Mouse (Mus musculus) fat pad, adult 2 months (tissue): Measurements from ENCODE around the gene Mid1.
"Not testable (repeated sequence)": the region's sequence is repeated elsewhere in the genome, so short reads cannot be mapped to it uniquely, and the experiment has no call there.

Experiments used
- DNase-seq: peaks from one replicate; pipeline ENCODE4 v3.0.0-alpha.2; 2011; ENCODE audit warnings: low read depth, low spot score; ENCODE audit errors: extremely low read depth

The Mid1 gene

GRCm38 (mm10) chrX:170009801-170010221, 324.8 kb downstream of the Mid1 start:
- peak; percentile 99 for DNase-seq

GRCm38 (mm10) chrX:170010581-170011528, 325.9 kb downstream of the Mid1 start:
- not testable (repeated sequence) for DNase-seq

GRCm38 (mm10) chrX:170011529-170011879, 326.5 kb downstream of the Mid1 start:
- not testable (repeated sequence) for DNase-seq

- DNase-seq: not testable (repeated sequence)
These were observed 328.4 kb downstream of the Mid1 start for GRCm38 (mm10) chrX:170013421-170013820.

DNA sequence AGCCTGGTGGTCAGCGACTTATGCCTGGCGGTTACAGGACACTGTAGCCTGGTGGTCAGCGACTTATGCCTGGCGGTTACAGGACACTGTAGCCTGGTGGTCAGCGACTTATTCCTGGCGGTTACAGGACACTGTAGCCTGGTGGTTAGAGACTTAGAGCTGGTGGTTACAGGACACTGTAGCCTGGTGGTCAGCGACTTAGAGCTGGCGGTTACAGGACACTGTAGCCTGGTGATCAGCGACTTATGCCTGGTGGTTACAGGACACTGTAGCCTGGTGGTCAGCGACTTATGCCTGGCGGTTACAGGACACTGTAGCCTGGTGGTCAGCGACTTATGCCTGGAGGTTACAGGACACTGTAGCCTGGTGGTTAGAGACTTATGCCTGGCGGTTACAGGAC, 329.0 kb downstream of the Mid1 start:
- DNase-seq: not testable (repeated sequence)

- DNase-seq: not testable (repeated sequence)
These were observed 330.9 kb downstream of the Mid1 start for GRCm38 (mm10) chrX:170015883-170016282.

DNA sequence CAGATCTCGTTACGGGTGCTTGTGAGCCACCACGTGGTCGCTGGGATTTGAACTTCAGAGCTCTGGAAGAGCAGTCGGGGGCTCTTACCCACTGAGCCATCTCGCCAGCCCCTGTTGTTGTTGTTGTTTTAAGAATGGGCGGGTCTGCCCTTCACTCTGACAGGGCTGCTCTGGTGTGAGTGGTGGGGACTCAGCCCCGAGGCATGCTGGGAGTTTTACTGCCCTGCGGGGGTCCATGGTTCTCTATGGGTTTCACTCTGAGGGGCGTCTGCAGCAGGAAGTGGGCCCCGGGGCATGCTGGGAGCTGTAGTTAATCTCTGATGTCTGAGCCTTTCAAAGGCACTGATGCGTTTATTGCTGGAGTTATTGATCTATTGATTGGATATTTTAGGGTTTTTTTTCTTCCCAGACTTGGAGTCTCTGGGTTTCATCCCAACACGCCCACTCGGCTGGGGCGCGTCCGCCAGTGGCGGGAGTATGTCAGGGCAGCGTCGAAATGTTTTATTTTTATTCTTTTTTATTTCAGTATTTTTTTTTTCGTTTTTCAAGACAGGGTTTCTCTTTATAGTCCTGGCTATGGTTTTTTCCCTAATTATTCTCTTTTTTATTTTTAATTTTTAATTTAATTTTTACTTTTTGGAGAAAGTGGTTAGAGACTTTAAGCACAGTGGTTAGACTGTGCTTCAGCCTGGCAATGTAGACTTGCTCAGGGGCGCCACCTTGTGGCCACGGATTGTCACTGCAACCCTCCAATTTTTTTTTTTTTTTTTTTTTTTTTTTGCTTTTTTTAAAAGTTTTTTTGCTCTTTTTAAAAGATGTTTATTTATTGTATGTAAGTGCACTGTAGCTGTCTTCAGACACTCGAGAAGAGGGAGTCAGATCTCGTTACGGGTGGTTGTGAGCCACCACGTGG, 332.6 kb downstream of the Mid1 start:
- DNase-seq: not testable (repeated sequence)

DNA sequence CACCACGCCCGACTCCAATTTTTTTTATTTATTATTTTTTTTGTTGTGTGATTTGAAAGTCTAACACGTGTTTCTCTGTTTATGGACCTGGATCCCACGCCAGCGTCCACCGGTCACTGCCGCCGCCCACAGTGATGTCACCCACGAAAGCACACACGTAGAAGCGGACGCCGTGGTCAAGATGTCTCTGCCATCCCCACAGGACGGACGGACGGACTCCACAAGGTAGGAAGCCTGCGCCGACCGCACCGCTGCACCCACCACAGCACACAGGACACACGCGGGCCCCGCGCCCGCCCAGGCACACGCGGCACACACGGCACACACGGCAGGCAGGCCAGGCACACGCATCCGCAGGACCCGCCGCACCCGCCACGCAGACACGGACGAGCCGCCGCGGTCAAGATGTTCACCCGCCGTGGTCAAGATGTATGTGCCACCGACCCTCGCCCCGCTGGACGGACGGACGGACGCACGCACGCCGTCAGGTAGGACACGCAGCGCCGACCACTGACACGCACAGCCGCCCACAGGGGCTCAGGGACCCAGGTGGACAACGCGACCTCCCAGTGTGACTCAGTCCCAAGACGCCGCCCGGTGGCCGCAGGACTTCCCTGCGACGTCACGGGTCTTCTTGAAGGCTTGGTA, 333.7 kb downstream of the Mid1 start:
- not testable (repeated sequence) for DNase-seq

DNA sequence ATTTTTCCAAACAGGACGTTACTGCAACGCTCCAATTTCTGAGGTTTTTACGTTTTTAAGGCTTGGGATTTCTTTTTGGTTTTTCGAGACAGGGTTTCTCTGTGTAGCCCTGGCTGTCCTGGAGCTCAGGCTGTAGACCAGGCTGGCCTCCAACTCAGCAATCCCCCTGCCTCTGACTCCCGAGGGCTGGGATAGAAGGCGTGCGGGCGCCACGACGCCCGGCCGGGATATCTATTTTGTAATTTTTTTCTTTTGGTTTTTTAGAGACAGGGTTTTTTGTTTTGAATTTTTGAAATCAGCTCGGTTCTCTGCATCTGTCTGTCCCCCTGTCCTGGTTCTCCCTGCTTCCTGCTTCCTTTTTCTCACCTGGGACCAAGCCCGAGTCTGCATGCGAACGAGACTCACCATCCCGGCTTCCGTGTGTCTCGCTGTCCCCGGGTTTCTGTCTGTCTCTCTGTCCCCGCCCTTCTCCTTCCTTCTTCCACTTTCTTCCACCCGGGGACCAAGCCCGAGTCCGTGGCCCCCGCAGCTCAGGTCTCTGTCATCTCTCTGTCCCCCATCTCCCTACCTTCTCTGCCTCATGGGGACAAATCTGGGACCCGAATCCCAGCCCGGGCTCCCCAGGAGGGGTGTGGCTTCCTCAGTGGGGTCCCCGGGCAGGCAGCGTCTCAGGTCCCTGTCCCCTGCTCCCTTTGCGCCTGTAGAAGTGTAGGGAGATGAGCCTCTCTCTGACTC, 334.4 kb downstream of the Mid1 start:
- not testable (repeated sequence) for DNase-seq

GRCm38 (mm10) chrX:170019954-170020689, 335.1 kb downstream of the Mid1 start:
- DNase-seq: not testable (repeated sequence)

DNA sequence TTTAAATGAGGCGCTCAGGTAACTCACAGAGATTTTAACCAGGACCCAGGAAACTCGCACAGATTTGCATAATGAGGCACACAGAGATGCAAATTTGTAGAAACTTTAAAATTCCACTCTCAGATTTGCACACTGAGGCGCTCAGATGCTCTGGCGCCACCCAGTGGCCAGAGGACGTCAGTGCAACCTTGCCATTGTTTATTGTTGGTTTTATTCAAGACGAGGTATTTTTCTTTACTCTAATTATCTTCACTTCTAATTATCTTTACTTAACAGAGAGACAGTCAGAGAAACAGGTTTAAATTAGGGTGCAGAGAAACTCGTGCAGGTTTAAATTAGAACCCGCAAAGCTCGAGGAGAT, 335.7 kb downstream of the Mid1 start:
- not testable (repeated sequence) for DNase-seq

- not testable (repeated sequence) for DNase-seq
These were observed 336.2 kb downstream of the Mid1 start for GRCm38 (mm10) chrX:170021205-170021604.

- not testable (repeated sequence) for DNase-seq
These were observed 336.9 kb downstream of the Mid1 start for GRCm38 (mm10) chrX:170021750-170022461.
